Mouse (Mus musculus) cerebellum, adult 2 months (tissue): Measurements from ENCODE around the gene Crabp1.

Source experiments
- CTCF ChIP-seq: fragments of 200-500 bp; IDR thresholded peaks from 2 replicates; pipeline ENCODE4 v1.5.1; 2011; ENCODE audit warnings: low read depth, mild to moderate bottlenecking, control low read depth, low read length, moderate library complexity, borderline replicate concordance; ENCODE audit not compliant: insufficient read depth
- POLR2A ChIP-seq: fragments of 200-500 bp; IDR thresholded peaks from 2 replicates; pipeline ENCODE4 v1.6.1; 2011; ENCODE audit warnings: low read length, control low read depth, borderline replicate concordance; ENCODE audit not compliant: insufficient read depth

- no peak for TF ChIP-seq CTCF
- TF ChIP-seq POLR2A, result no peak
Observed at GRCm38 (mm10) chr9:54787760-54788159, 23.2 kb downstream of the Crabp1 start.
